Mouse (Mus musculus): ENCODE data around the gene Cpvl.

GRCm38 (mm10) chr6:53844626-53845025 lies 133.8 kb downstream of the Cpvl start:
- TF ChIP-seq POLR2A (IDR thresholded peaks at IDR 0.05; ENCODE audit: borderline replicate concordance, insufficient read depth, low read length) (no peak), CTCF (IDR thresholded peaks at IDR 0.05; ENCODE audit: borderline replicate concordance, insufficient read depth, low read depth, low read length) (no peak)
